Mouse (Mus musculus): ENCODE data around the gene Nupr1l. TPM values are rescaled to one million over a fixed set of nuclear protein-coding genes. Genes with fewer than 3 reads are reported as not detected.
A peak's percentile ranks its signal among the peaks of the same experiment; 100 is the strongest.
"Not testable (repeated sequence)": the region's sequence is repeated elsewhere in the genome, so short reads cannot be mapped to it uniquely, and the experiment has no call there.

Gene Nupr1l
- total RNA-seq, 2 experiments from 2014 or later = 1.1 to 1.5 TPM

- no peak for DNase-seq (ENCODE audit: low spot score)
- intact Hi-C loops (cut with DNase I) = no loop called here
These were observed 1.3 kb downstream of the Nupr1l start for GRCm38 (mm10) chr5:129909591-129909990.

DNA sequence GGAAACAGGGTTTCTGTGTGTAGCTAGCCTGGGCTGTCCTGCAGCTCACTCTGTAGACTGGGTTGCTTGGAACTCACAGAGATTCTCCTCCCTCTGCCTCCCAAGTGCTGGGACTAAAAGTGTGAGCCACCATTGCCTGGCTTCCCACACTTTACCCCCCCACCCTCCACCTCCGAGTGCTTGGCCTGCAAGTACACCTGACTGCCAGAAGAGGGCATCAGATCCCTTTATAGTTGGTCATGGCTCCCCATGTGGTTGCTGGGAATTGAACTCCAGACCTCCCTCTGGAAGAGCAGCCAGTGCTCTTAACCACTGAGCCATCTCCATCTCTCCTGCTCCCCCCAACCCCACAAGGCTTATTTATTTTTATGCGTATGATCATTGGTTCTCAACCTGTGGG is 5.7 kb downstream of the Nupr1l start:
- DNase-seq (ENCODE audit: low spot score) = no peak
- intact Hi-C loops (cut with DNase I) = no loop called here

DNA sequence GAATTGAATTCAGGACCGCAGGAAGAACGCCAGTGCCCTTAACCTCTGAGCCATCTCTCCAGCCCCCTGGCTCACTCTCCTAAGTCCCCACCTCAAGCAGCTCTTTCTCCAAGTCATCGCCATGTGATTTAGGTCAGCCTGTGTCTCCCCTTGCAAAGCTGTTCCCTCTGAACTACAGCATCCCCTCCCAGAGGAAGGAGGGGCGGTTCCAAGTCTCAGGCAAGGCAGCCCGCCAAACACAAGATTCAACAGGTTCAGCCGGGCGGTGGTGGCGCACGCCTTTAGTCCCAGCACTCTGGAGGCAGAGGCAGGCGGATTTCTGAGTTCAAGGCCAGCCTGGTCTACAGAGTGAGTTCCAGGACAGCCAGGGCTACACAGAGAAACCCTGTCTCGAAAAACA is 7.2 kb downstream of the Nupr1l start:
- DNase-seq (ENCODE audit: low spot score); intact Hi-C loops (cut with DNase I): not testable (repeated sequence)

DNA sequence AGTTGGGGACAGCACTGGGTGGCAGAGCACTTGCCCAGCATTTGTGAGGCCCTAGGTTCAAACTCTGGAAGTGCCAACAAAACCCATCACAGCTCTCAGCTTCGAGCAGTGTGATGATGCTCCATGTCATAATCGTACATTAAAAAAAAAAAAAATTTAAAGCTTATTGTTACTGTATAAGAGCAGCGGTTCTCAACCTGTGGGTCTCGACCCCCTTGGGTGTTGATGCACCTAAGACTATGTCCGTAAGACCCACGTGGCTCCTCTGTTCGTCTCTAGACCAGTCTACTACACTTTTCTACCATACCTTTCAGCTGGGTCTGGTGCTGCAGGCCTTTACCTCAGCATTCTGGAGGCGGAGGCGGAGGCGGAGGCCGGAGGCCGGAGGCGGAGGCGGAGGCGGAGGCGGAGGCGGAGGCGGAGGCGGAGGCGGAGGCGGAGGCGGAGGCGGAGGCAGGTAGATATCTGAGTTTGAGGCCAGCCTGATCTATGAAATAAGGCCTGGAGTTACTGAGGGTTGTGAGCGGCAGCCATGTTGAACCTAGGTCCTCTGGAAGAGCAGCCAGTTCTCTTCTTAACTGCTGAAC is 9.8 kb downstream of the Nupr1l start:
- intact Hi-C loops (cut with DNase I) = no loop called here
- DNase-seq (ENCODE audit: low spot score) = no peak

DNA sequence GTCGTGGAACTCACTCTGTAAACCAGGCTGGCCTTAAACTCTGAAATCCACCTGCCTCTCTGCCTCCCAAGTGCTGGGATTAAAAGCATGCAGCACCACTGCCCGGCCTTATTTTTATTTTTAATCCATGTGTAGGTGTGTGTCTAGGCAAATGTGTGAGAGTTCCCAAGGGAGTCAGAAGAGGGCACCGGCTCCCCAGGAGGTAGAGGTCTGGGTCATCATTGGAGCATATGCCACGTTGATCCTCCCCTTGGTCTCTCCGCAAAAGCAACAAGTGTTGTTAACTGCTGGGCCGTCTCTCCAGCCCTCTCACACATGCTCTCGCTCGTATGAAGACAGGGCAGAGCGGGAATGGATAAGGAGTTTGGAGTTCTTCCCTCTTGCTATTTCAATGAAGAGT is 10.4 kb downstream of the Nupr1l start:
- intact Hi-C loops (cut with DNase I) = no loop called here
- DNase-seq (ENCODE audit: low spot score) = no peak

- intact Hi-C loops (cut with DNase I) = no loop called here
These were observed 11.0 kb downstream of the Nupr1l start for GRCm38 (mm10) chr5:129919320-129919719.

DNA sequence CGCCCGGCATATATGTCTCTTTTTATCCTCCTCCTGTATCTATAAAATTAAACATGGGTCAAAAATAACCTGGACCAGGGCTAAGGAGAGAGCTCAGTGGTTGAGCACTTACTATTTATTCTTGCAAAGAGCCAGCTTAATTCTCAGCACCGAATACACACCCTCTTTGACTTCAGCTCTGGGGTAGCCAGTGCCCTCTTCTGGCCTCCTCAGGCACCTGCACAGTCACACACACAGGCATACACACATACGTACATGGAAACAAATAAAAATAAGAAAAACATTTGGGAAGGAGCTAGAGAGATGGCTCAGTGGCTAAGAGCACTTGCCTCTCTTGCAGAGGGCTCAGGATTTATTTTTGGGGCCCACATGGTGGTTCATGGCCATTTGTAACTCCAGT is 13.6 kb downstream of the Nupr1l start:
- no peak for DNase-seq (ENCODE audit: low spot score)
- intact Hi-C loops (cut with DNase I) = no loop called here

More at GRCm38 (mm10) chr5:129919320-129919719, 11.0 kb downstream of the Nupr1l start:
- DNase-seq (ENCODE audit: low spot score) = no peak

- intact Hi-C loops (cut with DNase I) = no loop called here
- DNase-seq (ENCODE audit: low spot score) = no peak
These were observed 16.6 kb downstream of the Nupr1l start for GRCm38 (mm10) chr5:129924820-129925452.

DNA sequence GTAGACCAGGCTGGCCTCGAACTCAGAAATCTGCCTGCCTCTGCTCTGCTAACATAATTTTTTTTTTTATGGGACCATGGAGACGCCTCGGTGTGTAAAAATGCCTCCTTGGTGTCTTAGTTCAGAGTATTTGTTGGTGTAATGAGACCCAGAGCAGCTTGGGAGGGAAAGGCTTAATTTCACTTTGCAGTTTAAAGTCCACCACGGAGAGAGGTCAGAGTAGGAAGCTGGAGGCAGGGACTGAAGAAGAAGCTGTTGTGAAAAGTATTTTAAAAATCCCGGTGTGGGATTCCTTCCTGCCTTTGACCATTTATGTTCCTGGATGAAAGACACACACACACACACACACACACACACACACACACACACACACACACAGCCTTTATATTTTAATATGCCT is 17.6 kb downstream of the Nupr1l start:
- DNase-seq (ENCODE audit: low spot score) = no peak
- intact Hi-C loops (cut with DNase I) = no loop called here

- intact Hi-C loops (cut with DNase I) = no loop called here
- DNase-seq (ENCODE audit: low spot score) = no peak
These were observed 21.9 kb downstream of the Nupr1l start for GRCm38 (mm10) chr5:129929924-129930855.

DNA sequence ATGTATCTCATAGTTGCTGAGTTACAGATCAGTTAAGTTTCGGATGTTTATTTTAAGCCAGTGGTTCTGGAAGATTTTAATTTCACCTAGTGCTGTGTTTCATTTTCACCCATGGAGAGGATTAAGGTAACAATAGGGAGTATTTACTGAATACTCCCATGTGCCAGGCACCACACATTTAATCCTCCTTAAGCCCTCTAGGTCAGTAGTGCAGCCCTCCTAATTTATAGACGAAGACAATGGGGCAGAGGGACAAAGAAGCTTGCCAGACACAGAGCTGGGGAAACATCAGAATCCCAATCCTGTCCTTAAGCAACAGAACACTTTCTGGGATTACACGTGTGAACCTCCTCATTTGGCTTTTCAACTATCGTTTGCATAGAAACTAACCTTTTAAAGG is 28.6 kb downstream of the Nupr1l start:
- intact Hi-C loops (cut with DNase I) = no loop called here
- DNase-seq (ENCODE audit: low spot score) = no peak

GRCm38 (mm10) chr5:129940281-129940680 is 31.9 kb downstream of the Nupr1l start:
- DNase-seq (ENCODE audit: low spot score) = no peak
- intact Hi-C loops (cut with DNase I) = no loop called here

- DNase-seq (ENCODE audit: low spot score) = no peak
- intact Hi-C loops (cut with DNase I) = no loop called here
These were observed 32.6 kb downstream of the Nupr1l start for GRCm38 (mm10) chr5:129940736-129941494.

DNA sequence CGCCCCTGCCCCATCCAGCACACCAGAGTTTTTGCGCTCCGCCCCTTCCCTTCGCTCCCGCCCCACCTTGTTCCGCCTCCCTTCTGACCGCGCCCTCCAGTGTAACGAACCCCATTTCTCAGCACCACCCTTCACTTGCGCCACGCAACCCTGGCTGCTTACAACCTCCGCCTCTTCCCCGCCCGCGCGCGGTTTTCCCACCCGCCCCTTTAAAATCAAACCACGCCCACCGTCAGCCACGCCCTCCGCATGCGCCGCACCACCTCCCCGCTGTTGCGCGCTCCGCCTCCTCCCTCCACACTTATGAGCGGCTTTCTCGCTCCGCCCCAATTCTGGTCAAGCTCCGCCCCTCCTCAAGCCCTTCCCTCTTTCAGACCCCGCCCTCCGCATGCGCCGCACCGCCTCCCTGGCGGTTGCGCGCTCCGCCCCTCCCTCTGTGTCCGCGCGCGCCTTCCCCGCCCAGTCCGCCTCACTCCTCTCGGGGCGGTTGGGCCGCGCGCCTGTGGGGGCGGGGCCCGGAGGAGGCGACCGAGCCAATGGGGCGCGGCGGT is 33.2 kb downstream of the Nupr1l start, which contains the start of gene Vkorc1l1:
TSS of gene Vkorc1l1 (plus strand) at position 476 of the 551 bp plus-strand sequence.
- peak; percentile 95 for DNase-seq (ENCODE audit: low spot score)
- intact Hi-C loops (cut with DNase I) = no loop called here

- peak; percentile 11 for DNase-seq (ENCODE audit: low spot score)
- intact Hi-C loops (cut with DNase I) = not testable (repeated sequence)
These were observed 34.0 kb downstream of the Nupr1l start for GRCm38 (mm10) chr5:129942073-129942939.

DNA sequence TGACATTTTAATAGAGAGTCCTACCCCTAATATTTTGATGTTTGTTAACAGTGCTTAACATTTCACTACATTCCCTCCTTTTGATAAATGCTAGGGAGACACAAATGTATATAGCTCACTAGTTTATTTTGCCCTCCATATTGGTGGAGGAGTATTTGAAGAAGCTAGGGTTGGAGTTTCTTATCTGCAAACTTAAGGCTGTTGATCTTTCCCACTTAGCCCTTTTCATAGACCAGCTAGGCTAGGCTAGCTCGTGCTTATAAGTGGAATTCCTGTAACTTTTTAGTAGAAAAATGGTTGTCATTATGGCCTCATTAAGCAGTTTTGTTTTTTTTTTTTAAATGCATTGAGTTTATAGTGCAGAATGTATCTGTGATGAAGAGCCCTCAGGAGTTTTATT is 35.1 kb downstream of the Nupr1l start:
- DNase-seq (ENCODE audit: low spot score) = no peak
- intact Hi-C loops (cut with DNase I) = no loop called here

GRCm38 (mm10) chr5:129947528-129948033 is 39.2 kb downstream of the Nupr1l start:
- no peak for DNase-seq (ENCODE audit: low spot score)
- intact Hi-C loops (cut with DNase I) = no loop called here

DNA sequence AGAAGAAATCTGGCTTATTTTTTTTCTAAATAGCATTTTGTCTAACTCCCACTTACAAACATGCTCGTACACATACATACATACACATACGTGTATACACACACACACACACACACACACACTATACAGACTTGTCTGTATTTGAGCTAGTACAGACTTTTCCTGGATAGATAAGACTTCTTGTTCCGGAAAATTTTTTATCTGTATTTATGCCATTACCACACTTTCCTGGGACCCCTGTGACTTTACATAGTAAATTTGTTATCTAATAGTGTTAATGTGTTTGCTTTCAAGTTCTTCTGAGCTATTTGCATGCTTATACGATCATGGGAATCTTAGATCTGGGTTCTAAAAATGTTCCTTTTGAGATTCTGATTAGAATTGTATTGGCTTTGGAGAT is 43.8 kb downstream of the Nupr1l start:
- intact Hi-C loops (cut with DNase I) = no loop called here

More for the DNA sequence above, 43.8 kb downstream of the Nupr1l start:
- DNase-seq (ENCODE audit: low spot score) = no peak

Measured in heart, postnatal 25 days (tissue).